Mouse (Mus musculus) layer of hippocampus, adult 6 months (tissue): ENCODE data around the gene Trio. TPM values are rescaled to one million over a fixed set of nuclear protein-coding genes. Genes with fewer than 3 reads are reported as not detected.

Experiments
- long read RNA-seq, 2 experiments: library from polyadenylated mRNA; unstranded; transcript quantifications; one replicate each; pipeline ENCODE4 v2.0.0; 2019 to 2020
- polyA plus RNA-seq: library from polyadenylated mRNA; unstranded; fragments of <200 nt; fragmentation: Nextera tagmentation; gene quantifications from 2 replicates; pipeline ENCODE4 v1.2.3, GENCODE M21; 2021

The Trio gene
- polyA plus RNA-seq = 32.1 and 33.7 TPM in 2 replicates
- long read RNA-seq, experiment 1, partial matches to known transcripts = 7 of 41 reads
- long read RNA-seq, experiment 1, other reads (novel, unspliced or antisense) = 34 of 41 reads
- long read RNA-seq, experiment 2, partial matches to known transcripts = 32 of 54 reads
- long read RNA-seq, experiment 2, other reads (novel, unspliced or antisense) = 21 of 54 reads

GRCm38 (mm10) chr15:28025447-28026166 lies at the start of gene Trio:
Gene Trio, minus strand, starts transcription at chr15:28025848.

DNA sequence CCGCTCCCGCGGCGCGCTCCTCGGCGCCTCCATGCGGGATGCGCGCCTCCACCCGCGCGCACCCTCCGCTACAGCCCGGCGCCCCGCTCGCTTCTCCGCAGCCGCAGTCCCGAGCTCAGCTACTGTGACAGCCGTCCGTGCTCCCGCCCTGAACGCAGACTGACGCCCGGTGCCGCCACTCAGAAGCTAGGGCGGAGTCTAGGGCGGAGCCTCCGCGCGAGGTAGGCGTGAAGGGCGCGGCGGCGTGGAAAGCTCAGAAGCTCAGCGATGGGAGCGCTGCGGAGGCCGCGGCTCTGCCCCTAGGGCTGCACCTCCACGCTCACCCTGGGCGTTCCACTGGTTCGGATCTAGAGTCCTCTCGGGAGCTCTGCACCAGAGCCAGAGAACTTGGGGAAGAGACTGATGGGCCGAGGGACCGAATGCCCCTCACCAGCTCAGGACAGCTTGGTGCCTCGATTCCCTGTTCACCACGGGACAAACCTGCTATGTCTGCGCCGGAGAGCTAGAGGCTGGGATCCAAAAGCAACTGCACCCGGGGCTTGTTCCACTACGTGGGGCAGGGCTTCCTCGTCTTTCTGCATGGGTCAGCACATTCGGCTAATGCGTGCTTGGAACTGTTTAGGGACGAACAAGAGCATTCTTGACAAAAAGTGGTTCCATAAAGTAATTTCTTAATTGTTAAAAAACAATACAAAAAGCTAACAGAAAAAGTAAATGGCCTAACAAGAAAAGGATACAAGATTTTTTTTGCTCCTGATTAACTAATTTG lies 344.0 kb downstream of the Trio start, which contains the start of gene Otulinl:
TSS of gene Otulinl (minus strand) at position 161 of the 769 bp plus-strand sequence.

Other genes starting within 250 kb of the Trio start
- gene Dnah5, start 177.9 kb upstream of the Trio start, polyA plus RNA-seq = 0.36 and 0.43 TPM in 2 replicates